Mouse (Mus musculus) lung, embryonic 16.5 days (tissue): ENCODE results near the gene Eif4g3. TPM values are rescaled to one million over a fixed set of nuclear protein-coding genes. Genes with fewer than 3 reads are reported as not detected.
A peak's percentile ranks its signal among the peaks of the same experiment; 100 is the strongest.
"Not testable (repeated sequence)": the region's sequence is repeated elsewhere in the genome, so short reads cannot be mapped to it uniquely, and the experiment has no call there.

ENCODE experiments used
- ATAC-seq: fragments of 200-750 bp; cut with Nextera tagmentation; 2 replicates; pipeline ENCODE4 v1.8.0; 2017; ENCODE audit warnings: low read depth, mild to moderate bottlenecking, moderate library complexity
- H3K27ac ChIP-seq: fragments of 300-500 bp; sonication (generic); 2 replicates; pipeline ENCODE4 v1.5.1; 2014; ENCODE audit warnings: mild to moderate bottlenecking, control low read depth, low read length
- H3K27me3 ChIP-seq: fragments of 300-500 bp; sonication (generic); 2 replicates; pipeline ENCODE4 v1.6.1; 2014; ENCODE audit warnings: low read depth, low read length, mixed read lengths; ENCODE audit not compliant: control insufficient read depth, insufficient read depth
- H3K36me3 ChIP-seq: fragments of 300-500 bp; sonication (generic); 2 replicates; pipeline ENCODE4 v1.6.1; 2014; ENCODE audit warnings: low read length; ENCODE audit not compliant: control insufficient read depth, insufficient read depth
- H3K4me1 ChIP-seq: fragments of 300-500 bp; sonication (generic); replicated peaks from 2 replicates; pipeline ENCODE4 v1.6.1; 2014; ENCODE audit warnings: low read length, mixed read lengths; ENCODE audit not compliant: control insufficient read depth, insufficient read depth
- H3K4me2 ChIP-seq: fragments of 300-500 bp; sonication (generic); 2 replicates; pipeline ENCODE4 v1.6.1; 2014; ENCODE audit warnings: low read depth, low read length, control low read depth
- H3K4me3 ChIP-seq: fragments of 300-500 bp; sonication (generic); 2 replicates; pipeline ENCODE4 v1.5.1; 2014; ENCODE audit warnings: mild to moderate bottlenecking, low read length, control low read depth
- H3K9ac ChIP-seq: fragments of 300-500 bp; sonication (generic); 2 replicates; pipeline ENCODE4 v1.6.1; 2014; ENCODE audit warnings: low read length, control low read depth
- H3K9me3 ChIP-seq: fragments of 300-500 bp; sonication (generic); 2 replicates; pipeline ENCODE4 v1.6.1; 2016; ENCODE audit warnings: low read length; ENCODE audit not compliant: control insufficient read depth
- whole genome bisulfite sequencing: fragments of 180-500 bp; shearing (Covaris S2); extraction: QIAGEN DNeasy Blood & Tissue Kit; methylation state at CpG from one replicate; pipeline ENCODE4 v1.1.7; 2014; 5-methylcytosine and 5-hydroxymethylcytosine counted together
- polyA plus RNA-seq: library from polyadenylated mRNA; unstranded; fragments of >200 nt; fragmentation: Nextera tagmentation; extraction: Ambion mirVana; gene quantifications from 2 replicates; pipeline ENCODE4 v1.2.1, GENCODE M21; 2015

The Eif4g3 gene
- polyA plus RNA-seq, 1 experiment from 2014 or later: 23.8 TPM

DNA sequence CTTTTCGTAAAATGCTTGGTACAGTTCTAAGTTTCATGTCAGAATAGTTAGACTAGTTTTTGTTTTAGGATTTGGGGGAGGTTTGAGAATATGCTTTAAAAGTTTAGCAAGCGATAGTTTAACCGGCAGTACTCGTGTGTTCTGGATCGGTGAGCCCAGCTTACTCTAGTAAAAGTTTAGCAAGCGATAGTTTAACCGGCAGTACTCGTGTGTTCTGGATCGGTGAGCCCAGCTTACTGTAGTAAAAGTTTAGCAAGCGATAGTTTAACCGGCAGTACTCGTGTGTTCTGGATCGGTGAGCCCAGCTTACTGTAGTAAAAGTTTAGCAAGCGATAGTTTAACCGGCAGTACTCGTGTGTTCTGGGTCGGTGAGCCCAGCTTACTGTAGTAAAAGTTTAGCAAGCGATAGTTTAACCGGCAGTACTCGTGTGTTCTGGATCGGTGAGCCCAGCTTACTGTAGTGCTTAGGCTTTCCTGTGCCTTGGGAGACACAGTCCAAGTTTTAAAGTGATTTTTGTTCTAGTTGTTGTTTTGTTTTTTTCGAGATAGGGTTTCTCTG lies 64.5 kb downstream of the Eif4g3 start:
- not testable (repeated sequence) for ATAC-seq, H3K9me3 ChIP-seq, H3K27ac ChIP-seq, H3K27me3 ChIP-seq, H3K9ac ChIP-seq, H3K4me1 ChIP-seq, H3K4me3 ChIP-seq, H3K4me2 ChIP-seq
- H3K36me3 ChIP-seq: peaks cover 13% of the 10 kb centered on the region
- WGBS: 96% methylated on average over 22 of the region's 22 CpGs

DNA sequence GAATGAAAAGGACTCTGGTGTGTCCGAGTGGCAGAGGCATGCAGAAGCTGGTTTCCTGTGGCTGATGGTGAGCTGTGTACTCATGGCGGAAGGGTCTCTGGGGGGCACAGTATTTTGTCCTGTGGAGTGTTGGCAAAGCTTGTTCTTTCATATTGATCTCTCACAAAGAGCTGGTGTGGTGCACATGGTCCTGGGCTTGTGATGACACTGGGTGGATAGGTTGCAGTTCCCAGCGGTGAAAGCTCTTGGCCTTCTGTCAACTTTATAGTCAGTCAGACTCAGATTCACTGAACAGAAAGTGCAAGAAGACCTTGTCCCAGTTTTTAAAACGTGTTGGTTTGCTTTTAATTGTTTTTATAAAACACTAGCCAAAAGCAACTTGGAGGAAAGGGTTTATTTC lies 68.3 kb downstream of the Eif4g3 start:
- ATAC-seq: 0 out of 2 replicates have a peak, but pooled peaks have one; percentile 10
- Histone ChIP-seq H3K4me2 (no peak overlapping the region), H3K27ac (no peak overlapping the region), H3K27me3 (no peaks in the 10 kb centered on the region), H3K4me1 (no peaks in the 10 kb centered on the region), H3K4me3 (no peak overlapping the region), H3K9me3 (no peaks in the 10 kb centered on the region), H3K9ac (no peak overlapping the region), H3K36me3 (peaks cover 5% of the 10 kb centered on the region)
- 77% methylated on average over 4 of the region's 4 CpGs for WGBS

DNA sequence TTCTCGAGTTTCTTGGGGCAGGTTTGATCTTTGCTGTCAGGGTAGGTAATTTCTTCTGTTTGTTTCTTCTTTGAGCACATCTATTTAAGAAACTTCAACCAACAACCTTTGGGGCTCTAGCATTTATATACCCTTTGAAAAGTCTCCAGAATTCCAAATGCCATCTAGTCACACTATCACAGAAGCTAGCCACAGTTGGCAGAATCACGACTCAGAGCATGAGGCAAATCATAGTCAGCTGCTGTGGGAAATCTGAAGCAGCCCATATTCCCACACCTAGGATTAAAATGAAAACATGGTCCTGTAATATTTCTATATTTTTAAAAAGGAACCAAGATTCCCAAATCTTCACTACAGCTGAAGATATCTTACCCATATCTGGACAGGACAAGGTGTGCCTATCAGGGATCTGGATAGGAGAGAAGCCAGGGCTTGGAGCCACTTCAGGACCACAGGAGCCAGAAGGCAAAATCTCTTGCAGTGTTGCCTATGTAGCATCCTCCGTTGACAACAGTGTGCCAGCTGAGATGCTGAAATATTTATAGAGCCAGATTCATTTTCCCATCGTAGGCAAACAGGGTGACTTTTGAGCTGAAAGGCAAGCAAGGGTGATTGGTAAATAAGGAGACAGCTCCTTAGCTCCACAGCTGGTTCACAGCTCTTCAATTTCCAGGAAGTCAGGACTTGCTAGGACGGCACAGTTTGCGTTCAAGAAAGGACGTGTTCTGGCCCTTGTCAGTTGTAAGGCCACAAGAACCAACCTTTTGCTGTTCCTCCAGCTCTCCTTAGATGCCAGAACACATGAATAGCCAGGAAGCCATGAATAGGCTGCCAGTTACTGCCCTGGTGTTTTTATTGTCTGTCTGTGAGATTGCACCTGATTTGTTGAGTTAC lies 70.8 kb downstream of the Eif4g3 start:
- no peak overlapping the region for H3K27ac ChIP-seq
- WGBS: 74% methylated on average over 7 of the region's 7 CpGs
- no peaks in the 10 kb centered on the region for H3K27me3 ChIP-seq

DNA sequence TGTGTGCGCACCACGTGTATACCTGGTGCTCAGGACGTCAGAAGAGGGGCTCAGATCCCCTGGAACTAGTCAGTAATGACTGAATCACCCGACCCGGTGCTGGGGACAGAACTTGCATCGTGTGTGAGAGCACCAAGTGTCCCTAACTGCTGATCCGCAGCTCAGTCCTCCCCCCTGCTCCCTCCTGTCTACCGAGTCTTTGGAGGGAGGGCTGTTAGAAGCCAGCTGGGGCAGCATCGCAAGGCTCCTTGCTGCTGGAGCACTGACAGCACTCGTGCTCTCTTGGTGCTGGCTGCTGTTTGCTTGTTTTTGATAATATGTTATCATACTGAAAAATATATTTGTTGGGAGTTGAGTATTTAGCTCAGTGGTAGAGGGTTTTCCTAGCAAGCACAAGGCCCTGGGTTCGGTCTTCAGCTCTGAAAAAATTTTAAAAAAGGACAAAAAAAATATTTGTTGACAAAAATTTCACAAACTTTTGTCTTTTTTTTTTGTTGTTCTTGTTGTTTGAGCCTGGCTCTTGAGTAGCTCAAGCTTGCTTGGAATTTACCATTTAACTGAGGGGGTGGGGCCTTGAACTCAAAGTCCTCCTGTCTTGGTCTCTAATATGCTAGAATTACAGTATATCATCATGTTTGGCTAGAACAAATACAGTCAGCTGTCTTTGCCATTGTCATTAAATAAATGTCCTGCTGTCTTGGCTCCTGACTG lies 72.2 kb downstream of the Eif4g3 start:
- no peaks in the 10 kb centered on the region for H3K27me3 ChIP-seq
- H3K4me1 ChIP-seq: no peaks in the 10 kb centered on the region
- no peak overlapping the region for H3K27ac ChIP-seq
- H3K9ac ChIP-seq: no peak overlapping the region
- 78% methylated on average over 11 of the region's 11 CpGs for WGBS
- peaks cover 5% of the 10 kb centered on the region; the same call in 1 of the 2 replicates for H3K36me3 ChIP-seq
- H3K9me3 ChIP-seq: no peaks in the 10 kb centered on the region
- no peak overlapping the region for H3K4me2 ChIP-seq
- no peak overlapping the region for H3K4me3 ChIP-seq
- ATAC-seq: no peak

More for the DNA sequence above, 70.8 kb downstream of the Eif4g3 start:
- ATAC-seq: no peak
- H3K9ac ChIP-seq: no peak overlapping the region
- peaks cover 5% of the 10 kb centered on the region; the same call in 1 of the 2 replicates for H3K36me3 ChIP-seq
- H3K9me3 ChIP-seq: no peaks in the 10 kb centered on the region
- H3K4me2 ChIP-seq: no peak overlapping the region
- H3K4me1 ChIP-seq: no peaks in the 10 kb centered on the region
- H3K4me3 ChIP-seq: no peak overlapping the region

DNA sequence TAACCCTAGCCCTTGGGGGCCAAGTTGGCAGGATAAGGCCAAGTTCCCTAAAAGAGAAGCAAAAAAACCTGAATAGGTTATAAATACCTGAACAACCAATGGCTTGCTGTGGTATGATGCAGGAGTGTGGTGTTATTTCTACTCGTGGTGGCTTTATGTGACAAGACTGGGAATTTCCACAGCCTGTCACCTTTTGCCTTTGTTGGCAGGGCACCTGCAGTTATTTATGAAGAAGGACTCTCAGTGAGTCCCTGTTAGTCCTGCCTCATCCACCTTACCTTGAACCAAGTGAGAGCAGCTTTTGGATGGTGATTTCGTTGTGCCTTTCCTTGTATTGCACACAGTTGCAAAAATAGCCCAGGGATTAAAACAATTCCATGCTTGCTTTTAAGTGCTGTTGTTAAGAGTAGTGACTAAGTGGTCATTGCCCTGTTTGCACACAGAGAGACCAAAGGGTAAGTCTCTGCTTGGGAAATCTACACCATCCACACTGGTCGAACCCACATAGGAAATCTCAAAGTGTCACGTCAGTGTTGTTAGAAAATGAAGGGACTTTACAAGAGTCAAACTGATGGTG lies 72.9 kb downstream of the Eif4g3 start:
- Histone ChIP-seq H3K4me3 (no peak overlapping the region), H3K9ac (no peak overlapping the region), H3K27me3 (no peaks in the 10 kb centered on the region), H3K27ac (no peak overlapping the region), H3K4me1 (no peaks in the 10 kb centered on the region), H3K36me3 (peaks cover 5% of the 10 kb centered on the region; the same call in 1 of the 2 replicates), H3K9me3 (no peaks in the 10 kb centered on the region), H3K4me2 (no peak overlapping the region)
- 72% methylated on average over 4 of the region's 4 CpGs for WGBS
- no peak for ATAC-seq

DNA sequence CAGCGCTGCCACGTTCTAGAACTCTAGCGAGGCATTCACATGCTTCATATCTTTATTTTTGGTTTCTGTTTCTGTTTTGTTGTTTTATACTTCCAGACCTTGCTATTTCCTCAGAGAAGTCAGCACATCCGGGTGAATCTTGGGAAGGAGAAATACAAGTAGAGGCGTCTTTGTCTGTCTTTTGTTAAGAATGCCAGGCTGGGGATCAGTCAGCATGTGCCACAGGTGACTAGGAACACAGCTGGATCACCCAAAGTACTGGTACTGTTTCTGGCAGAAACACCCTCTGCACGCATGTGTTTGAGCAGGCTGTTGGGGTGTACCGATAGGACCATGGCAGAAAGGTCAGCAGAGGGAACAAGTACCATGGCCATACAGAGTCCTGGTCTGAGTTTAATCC lies 73.6 kb downstream of the Eif4g3 start:
- ATAC-seq: no peak
- Histone ChIP-seq H3K27me3 (no peaks in the 10 kb centered on the region), H3K9ac (no peak overlapping the region), H3K4me1 (no peaks in the 10 kb centered on the region), H3K27ac (no peak overlapping the region), H3K4me2 (no peak overlapping the region), H3K9me3 (no peaks in the 10 kb centered on the region), H3K36me3 (peaks cover 5% of the 10 kb centered on the region; the same call in 1 of the 2 replicates), H3K4me3 (no peak overlapping the region)
- 92% methylated on average over 7 of the region's 7 CpGs for WGBS

DNA sequence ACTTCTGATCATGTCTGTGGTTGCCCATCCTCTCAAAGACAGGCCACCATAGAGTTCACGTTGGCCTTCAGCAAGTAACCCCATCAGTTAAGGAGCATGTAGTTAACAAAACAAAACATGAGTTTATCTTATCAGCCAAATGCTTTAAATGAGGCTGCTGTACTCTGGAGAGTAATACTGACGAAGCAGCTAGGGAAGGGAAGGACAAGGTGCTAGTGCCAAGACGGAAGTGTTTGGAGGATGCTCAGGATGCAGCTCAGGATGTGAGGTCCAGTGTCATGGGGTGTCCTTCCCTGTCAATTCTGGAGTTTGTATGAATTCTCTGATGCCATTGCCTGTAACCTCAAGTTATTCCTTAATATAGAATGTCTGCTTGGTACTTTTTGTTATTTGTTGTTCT lies 75.0 kb downstream of the Eif4g3 start:
- H3K9ac ChIP-seq: no peak overlapping the region
- H3K27me3 ChIP-seq: no peaks in the 10 kb centered on the region
- H3K4me3 ChIP-seq: no peak overlapping the region
- H3K36me3 ChIP-seq: peaks cover 5% of the 10 kb centered on the region; the same call in 1 of the 2 replicates
- WGBS: 58% methylated on average over 3 of the region's 3 CpGs
- no peak for ATAC-seq
- H3K9me3 ChIP-seq: no peaks in the 10 kb centered on the region
- H3K27ac ChIP-seq: no peak overlapping the region
- H3K4me1 ChIP-seq: 0 out of 2 replicates have a peak, but pooled peaks cover 2% of the 10 kb centered on the region
- no peak overlapping the region for H3K4me2 ChIP-seq

DNA sequence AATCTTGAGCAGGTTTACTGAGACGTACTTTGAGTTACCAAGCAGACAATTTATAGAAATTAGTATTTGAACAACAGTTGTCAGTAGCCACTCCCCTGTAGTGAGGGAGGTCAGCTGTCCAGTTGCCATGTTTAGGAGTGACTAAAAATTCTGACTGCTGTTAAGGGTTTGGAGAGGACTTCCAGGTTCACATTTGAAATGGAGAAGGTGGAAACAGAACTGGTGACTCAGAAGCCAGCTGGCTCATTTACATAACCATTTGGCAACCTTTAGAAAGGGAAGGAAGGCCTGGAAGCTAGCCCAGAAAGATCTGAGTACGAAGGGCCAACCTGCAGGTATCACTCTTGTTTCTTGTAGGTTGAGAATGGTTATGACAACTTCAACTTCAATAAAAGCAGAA lies 75.8 kb downstream of the Eif4g3 start:
- Histone ChIP-seq H3K27ac (no peak overlapping the region), H3K4me3 (no peak overlapping the region), H3K9me3 (no peaks in the 10 kb centered on the region), H3K4me1 (0 out of 2 replicates have a peak, but pooled peaks cover 2% of the 10 kb centered on the region), H3K9ac (no peak overlapping the region), H3K4me2 (no peak overlapping the region), H3K27me3 (no peaks in the 10 kb centered on the region), H3K36me3 (peaks cover 5% of the 10 kb centered on the region; the same call in 1 of the 2 replicates)
- WGBS: 53% methylated on average over 2 of the region's 2 CpGs
- ATAC-seq: no peak

DNA sequence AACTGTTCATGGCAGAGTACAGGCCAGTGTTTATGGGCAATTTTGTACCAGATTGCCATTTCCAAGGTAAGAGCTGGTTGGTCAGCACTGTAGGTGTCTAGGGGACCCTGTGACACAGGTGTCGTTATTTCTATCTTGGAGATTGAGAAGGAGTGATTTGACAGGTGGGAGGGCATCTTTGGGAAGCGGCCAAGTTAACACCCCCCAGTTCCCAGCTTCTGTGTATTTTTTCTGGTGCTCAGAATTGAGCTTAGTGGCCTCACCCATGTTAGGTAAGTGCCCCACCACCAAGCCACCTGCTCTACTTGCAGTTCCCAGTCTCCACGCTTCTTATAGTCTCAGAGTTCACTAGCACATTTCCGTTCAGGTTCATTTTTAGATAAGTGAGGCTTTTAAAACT lies 76.5 kb downstream of the Eif4g3 start:
- Histone ChIP-seq H3K4me2 (no peak overlapping the region), H3K4me3 (no peak overlapping the region), H3K4me1 (0 out of 2 replicates have a peak, but pooled peaks cover 2% of the 10 kb centered on the region), H3K27ac (no peak overlapping the region), H3K9ac (no peak overlapping the region), H3K9me3 (no peaks in the 10 kb centered on the region), H3K36me3 (peaks cover 5% of the 10 kb centered on the region; the same call in 1 of the 2 replicates), H3K27me3 (no peaks in the 10 kb centered on the region)
- WGBS: 79% methylated on average over 4 of the region's 4 CpGs
- no peak for ATAC-seq
